Mouse (Mus musculus): Measurements from ENCODE around the gene Lrrn1. TPM values are rescaled to one million over a fixed set of nuclear protein-coding genes. Genes with fewer than 3 reads are reported as not detected.

The Lrrn1 gene
- polyA plus RNA-seq (2012; fragmentation: generic; extraction: Trizol), result 6.1 TPM
- long read RNA-seq, experiment 1, partial matches to known transcripts, result 0 of 3 reads
- long read RNA-seq, experiment 1, other reads (novel, unspliced or antisense), result 0 of 3 reads
- long read RNA-seq, experiment 2, partial matches to known transcripts, result 0 of 1 reads
- long read RNA-seq, experiment 2, other reads (novel, unspliced or antisense), result 0 of 1 reads

GRCm38 (mm10) chr6:107528877-107529864, at the start of gene Lrrn1:
Gene Lrrn1, plus strand, starts transcription at chr6:107529768.
- peaks cover 3% of the 10 kb centered on the region for H3K79me3 ChIP-seq (ENCODE audit: low read depth)

GRCm38 (mm10) chr6:107494491-107494890, 35.1 kb upstream of the Lrrn1 start:
- H3K4me3 ChIP-seq (ENCODE audit: insufficient read depth, poor library complexity, severe bottlenecking), result no peak overlapping the region
- no peaks in the 10 kb centered on the region for H3K79me2 ChIP-seq (ENCODE audit: control insufficient read depth, insufficient read depth)
- no peaks in the 10 kb centered on the region for H3K36me3 ChIP-seq (ENCODE audit: control insufficient read depth, insufficient read depth)
- no peaks in the 10 kb centered on the region for H3K27me3 ChIP-seq (ENCODE audit: control insufficient read depth, insufficient read depth, insufficient read length)
- no peak for TF ChIP-seq CEBPB (IDR thresholded peaks at IDR 0.05; ENCODE audit: low read depth)
- no peak for TF ChIP-seq USF1 (IDR thresholded peaks at IDR 0.05; ENCODE audit: low read depth)
- TF ChIP-seq FOSL1 (IDR thresholded peaks at IDR 0.05; ENCODE audit: insufficient read depth, low read length, poor library complexity, severe bottlenecking), result no peak
- peak; percentile 81 for TF ChIP-seq MYOD1 (IDR thresholded peaks at IDR 0.05; ENCODE audit: control insufficient read depth, insufficient read length, low read depth)
- TF ChIP-seq MAX (IDR thresholded peaks at IDR 0.05), result no peak
- TF ChIP-seq CTCF (IDR thresholded peaks at IDR 0.05; ENCODE audit: control insufficient read depth, insufficient read depth, insufficient read length), result no peak
- no peak for TF ChIP-seq MYOG (IDR thresholded peaks at IDR 0.05; ENCODE audit: control insufficient read depth, extremely low read depth, insufficient read length)
- H3ac ChIP-seq (ENCODE audit: control insufficient read depth, insufficient read length, low read depth), result no peak overlapping the region
- no peaks in the 10 kb centered on the region for H3K79me3 ChIP-seq (ENCODE audit: low read depth)

More at GRCm38 (mm10) chr6:107528877-107529864, at the start of gene Lrrn1:
- Histone ChIP-seq H3K27me3 (ENCODE audit: control insufficient read depth, insufficient read depth, insufficient read length) (no peaks in the 10 kb centered on the region), H3ac (ENCODE audit: control insufficient read depth, insufficient read length, low read depth) (peak within 1 kb of the TSS; percentile 71), H3K79me2 (ENCODE audit: control insufficient read depth, insufficient read depth) (no peaks in the 10 kb centered on the region), H3K4me3 (ENCODE audit: insufficient read depth, poor library complexity, severe bottlenecking) (peak within 1 kb of the TSS; percentile 28), H3K36me3 (ENCODE audit: control insufficient read depth, insufficient read depth) (no peaks in the 10 kb centered on the region)
- TF ChIP-seq CTCF (IDR thresholded peaks at IDR 0.05; ENCODE audit: control insufficient read depth, insufficient read depth, insufficient read length) (no peak), CEBPB (IDR thresholded peaks at IDR 0.05; ENCODE audit: low read depth) (no peak), MAX (IDR thresholded peaks at IDR 0.05) (no peak), MYOD1 (IDR thresholded peaks at IDR 0.05; ENCODE audit: control insufficient read depth, insufficient read length, low read depth) (no peak), MYOG (IDR thresholded peaks at IDR 0.05; ENCODE audit: control insufficient read depth, extremely low read depth, insufficient read length) (no peak), FOSL1 (IDR thresholded peaks at IDR 0.05; ENCODE audit: insufficient read depth, low read length, poor library complexity, severe bottlenecking) (no peak), USF1 (IDR thresholded peaks at IDR 0.05; ENCODE audit: low read depth) (no peak)

GRCm38 (mm10) chr6:107495830-107496229, 33.7 kb upstream of the Lrrn1 start:
- H3ac ChIP-seq (ENCODE audit: control insufficient read depth, insufficient read length, low read depth), result no peak overlapping the region
- H3K79me2 ChIP-seq (ENCODE audit: control insufficient read depth, insufficient read depth), result no peaks in the 10 kb centered on the region
- no peak for TF ChIP-seq CTCF (IDR thresholded peaks at IDR 0.05; ENCODE audit: control insufficient read depth, insufficient read depth, insufficient read length)
- TF ChIP-seq MAX (IDR thresholded peaks at IDR 0.05), result no peak
- TF ChIP-seq USF1 (IDR thresholded peaks at IDR 0.05; ENCODE audit: low read depth), result no peak
- no peak for TF ChIP-seq FOSL1 (IDR thresholded peaks at IDR 0.05; ENCODE audit: insufficient read depth, low read length, poor library complexity, severe bottlenecking)
- no peak for TF ChIP-seq CEBPB (IDR thresholded peaks at IDR 0.05; ENCODE audit: low read depth)
- no peak for TF ChIP-seq MYOG (IDR thresholded peaks at IDR 0.05; ENCODE audit: control insufficient read depth, extremely low read depth, insufficient read length)
- no peak for TF ChIP-seq MYOD1 (IDR thresholded peaks at IDR 0.05; ENCODE audit: control insufficient read depth, insufficient read length, low read depth)
- no peaks in the 10 kb centered on the region for H3K36me3 ChIP-seq (ENCODE audit: control insufficient read depth, insufficient read depth)
- no peak overlapping the region for H3K4me3 ChIP-seq (ENCODE audit: insufficient read depth, poor library complexity, severe bottlenecking)
- no peaks in the 10 kb centered on the region for H3K79me3 ChIP-seq (ENCODE audit: low read depth)
- no peaks in the 10 kb centered on the region for H3K27me3 ChIP-seq (ENCODE audit: control insufficient read depth, insufficient read depth, insufficient read length)

DNA sequence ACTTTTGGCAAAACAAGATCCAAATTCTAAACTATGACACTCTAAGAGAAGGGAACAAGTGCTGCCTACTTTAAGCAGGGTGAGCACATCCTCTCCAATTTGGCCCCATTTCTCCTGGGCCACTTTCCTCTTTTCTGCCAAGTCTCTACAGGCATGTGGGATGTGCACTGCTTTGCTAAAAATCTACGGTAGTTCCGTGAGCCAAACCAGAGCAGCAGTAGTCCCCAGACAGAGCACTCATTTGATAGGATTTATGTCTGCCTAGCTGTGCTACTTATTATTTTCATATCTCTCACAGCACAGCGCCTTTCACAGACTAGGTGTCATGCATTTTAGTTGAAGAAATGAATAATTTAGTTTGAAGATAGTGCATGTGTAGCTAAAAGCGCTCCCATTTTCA, 15.9 kb upstream of the Lrrn1 start:
- no peak overlapping the region for H3K4me3 ChIP-seq (ENCODE audit: insufficient read depth, poor library complexity, severe bottlenecking)
- H3K27me3 ChIP-seq (ENCODE audit: control insufficient read depth, insufficient read depth, insufficient read length), result no peaks in the 10 kb centered on the region
- TF ChIP-seq MYOD1 (IDR thresholded peaks at IDR 0.05; ENCODE audit: control insufficient read depth, insufficient read length, low read depth) (no peak), CTCF (IDR thresholded peaks at IDR 0.05; ENCODE audit: control insufficient read depth, insufficient read depth, insufficient read length) (no peak), CEBPB (IDR thresholded peaks at IDR 0.05; ENCODE audit: low read depth) (no peak), MYOG (IDR thresholded peaks at IDR 0.05; ENCODE audit: control insufficient read depth, extremely low read depth, insufficient read length) (no peak), USF1 (IDR thresholded peaks at IDR 0.05; ENCODE audit: low read depth) (no peak), MAX (IDR thresholded peaks at IDR 0.05) (no peak), FOSL1 (IDR thresholded peaks at IDR 0.05; ENCODE audit: insufficient read depth, low read length, poor library complexity, severe bottlenecking) (no peak)
- no peaks in the 10 kb centered on the region for H3K79me2 ChIP-seq (ENCODE audit: control insufficient read depth, insufficient read depth)
- H3ac ChIP-seq (ENCODE audit: control insufficient read depth, insufficient read length, low read depth), result no peak overlapping the region
- H3K79me3 ChIP-seq (ENCODE audit: low read depth), result no peaks in the 10 kb centered on the region
- no peaks in the 10 kb centered on the region for H3K36me3 ChIP-seq (ENCODE audit: control insufficient read depth, insufficient read depth)

GRCm38 (mm10) chr6:107523953-107524352, 5.6 kb upstream of the Lrrn1 start:
- TF ChIP-seq FOSL1 (IDR thresholded peaks at IDR 0.05; ENCODE audit: insufficient read depth, low read length, poor library complexity, severe bottlenecking) (no peak), CTCF (IDR thresholded peaks at IDR 0.05; ENCODE audit: control insufficient read depth, insufficient read depth, insufficient read length) (no peak), USF1 (IDR thresholded peaks at IDR 0.05; ENCODE audit: low read depth) (no peak), CEBPB (IDR thresholded peaks at IDR 0.05; ENCODE audit: low read depth) (no peak), MAX (IDR thresholded peaks at IDR 0.05) (no peak), MYOG (IDR thresholded peaks at IDR 0.05; ENCODE audit: control insufficient read depth, extremely low read depth, insufficient read length) (no peak), MYOD1 (IDR thresholded peaks at IDR 0.05; ENCODE audit: control insufficient read depth, insufficient read length, low read depth) (no peak)
- H3ac ChIP-seq (ENCODE audit: control insufficient read depth, insufficient read length, low read depth), result no peak overlapping the region
- H3K79me3 ChIP-seq (ENCODE audit: low read depth), result no peaks in the 10 kb centered on the region
- H3K27me3 ChIP-seq (ENCODE audit: control insufficient read depth, insufficient read depth, insufficient read length), result no peaks in the 10 kb centered on the region
- H3K79me2 ChIP-seq (ENCODE audit: control insufficient read depth, insufficient read depth), result no peaks in the 10 kb centered on the region
- H3K4me3 ChIP-seq (ENCODE audit: insufficient read depth, poor library complexity, severe bottlenecking), result no peak overlapping the region
- no peaks in the 10 kb centered on the region for H3K36me3 ChIP-seq (ENCODE audit: control insufficient read depth, insufficient read depth)

Data from C2C12 (cell line).